Mouse (Mus musculus): ENCODE measurements around the gene Nup155.
A peak's percentile ranks its signal among the peaks of the same experiment; 100 is the strongest.
"Not testable (repeated sequence)": the region's sequence is repeated elsewhere in the genome, so short reads cannot be mapped to it uniquely, and the experiment has no call there.

The Nup155 gene

GRCm38 (mm10) chr15:8108966-8109743 lies at the start of gene Nup155:
Nup155 (plus strand) TSS chr15:8109273.
- DNase-seq = peak; percentile 84

DNA sequence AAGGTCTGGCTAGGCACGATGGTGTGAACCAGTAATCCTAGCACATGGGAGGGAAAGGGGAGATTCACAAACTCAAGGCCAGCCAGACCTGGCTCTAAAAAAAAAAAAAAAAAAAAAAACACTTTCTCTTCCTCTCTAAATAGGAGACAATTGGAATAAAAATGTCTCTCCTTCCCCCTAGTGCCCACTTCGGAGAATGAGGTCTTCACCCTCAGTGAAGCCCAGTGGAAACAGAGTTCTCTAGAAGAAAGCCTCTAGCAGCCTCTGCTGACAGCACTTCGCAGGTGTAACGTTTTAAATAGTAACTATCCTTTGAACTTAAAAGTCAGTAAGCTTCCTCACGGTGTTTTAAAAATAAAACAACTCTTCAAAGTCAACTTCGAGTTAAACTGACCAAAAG lies 43.9 kb upstream of the Nup155 start:
- DNase-seq = no peak

- DNase-seq = not testable (repeated sequence)
Measured at GRCm38 (mm10) chr15:8073159-8073558, 35.9 kb upstream of the Nup155 start.

DNA sequence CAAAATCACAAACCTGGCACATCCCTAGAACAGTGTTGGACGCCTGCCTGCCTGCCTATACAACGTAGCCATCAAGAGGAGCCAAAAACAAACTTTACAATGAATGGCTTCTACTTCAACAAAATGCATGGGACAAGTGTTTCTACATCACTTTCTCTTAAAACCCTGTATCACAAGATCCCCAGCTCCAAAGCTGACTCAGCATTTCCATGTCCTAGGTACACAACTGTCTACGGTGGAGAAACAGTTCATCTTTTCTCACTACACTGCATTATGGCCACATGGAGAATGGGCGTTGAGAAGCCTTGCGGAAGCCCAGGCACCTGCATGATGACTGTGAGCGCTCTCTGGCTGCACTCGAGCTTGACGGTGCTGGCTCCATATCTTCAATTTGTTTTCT lies 26.9 kb upstream of the Nup155 start:
- no peak for DNase-seq

GRCm38 (mm10) chr15:8087293-8087692 lies 21.8 kb upstream of the Nup155 start:
- DNase-seq = no peak

GRCm38 (mm10) chr15:8088715-8089114 lies 20.4 kb upstream of the Nup155 start:
- DNase-seq = no peak

DNA sequence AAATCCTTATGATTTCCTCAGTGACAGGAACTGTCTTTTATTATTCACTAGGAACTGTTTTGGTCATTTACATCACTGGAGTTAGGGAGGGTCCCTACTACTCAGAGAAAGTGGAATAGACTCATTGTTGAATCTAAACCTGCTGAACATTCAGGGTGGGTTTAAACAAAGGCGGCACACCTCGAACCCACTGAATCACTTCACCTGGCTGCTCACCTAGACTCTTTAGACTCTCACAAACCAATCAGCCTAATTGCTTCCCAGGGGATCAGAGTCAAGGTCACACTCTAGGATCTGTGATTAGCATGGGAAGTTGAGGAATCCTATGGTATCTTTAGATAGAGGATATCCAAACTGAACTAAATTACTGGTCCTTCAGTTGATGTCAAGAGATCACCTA lies 18.4 kb upstream of the Nup155 start:
- DNase-seq = no peak

GRCm38 (mm10) chr15:8092668-8093067 lies 16.4 kb upstream of the Nup155 start:
- DNase-seq = not testable (repeated sequence)

DNA sequence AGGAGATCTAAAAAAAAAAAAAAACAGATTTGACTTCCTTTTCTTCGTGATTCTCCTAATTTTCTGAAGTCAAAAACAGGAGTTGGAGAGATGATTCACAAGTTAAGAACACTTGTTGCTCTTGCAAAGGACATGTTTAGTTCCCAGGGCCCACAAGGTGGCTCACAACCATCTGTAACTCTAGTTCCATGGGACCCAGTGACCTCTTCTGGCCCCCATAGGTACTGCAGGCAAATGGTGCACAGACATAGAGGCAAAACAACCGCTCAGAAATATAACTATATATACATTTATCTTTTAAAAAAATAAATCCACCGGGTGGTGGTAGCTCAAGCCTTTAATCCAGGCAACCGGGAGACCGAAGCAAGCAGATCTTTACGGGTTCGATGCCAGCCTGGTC lies 11.2 kb upstream of the Nup155 start:
- peak; percentile 83 for DNase-seq

GRCm38 (mm10) chr15:8098774-8099749 lies 10.0 kb upstream of the Nup155 start, which contains the start of gene Wdr70:
Wdr70 (minus strand) TSS chr15:8099209.
- DNase-seq = peak; percentile 97

- not testable (repeated sequence) for DNase-seq
Measured at GRCm38 (mm10) chr15:8101975-8102542, 7.0 kb upstream of the Nup155 start.

DNA sequence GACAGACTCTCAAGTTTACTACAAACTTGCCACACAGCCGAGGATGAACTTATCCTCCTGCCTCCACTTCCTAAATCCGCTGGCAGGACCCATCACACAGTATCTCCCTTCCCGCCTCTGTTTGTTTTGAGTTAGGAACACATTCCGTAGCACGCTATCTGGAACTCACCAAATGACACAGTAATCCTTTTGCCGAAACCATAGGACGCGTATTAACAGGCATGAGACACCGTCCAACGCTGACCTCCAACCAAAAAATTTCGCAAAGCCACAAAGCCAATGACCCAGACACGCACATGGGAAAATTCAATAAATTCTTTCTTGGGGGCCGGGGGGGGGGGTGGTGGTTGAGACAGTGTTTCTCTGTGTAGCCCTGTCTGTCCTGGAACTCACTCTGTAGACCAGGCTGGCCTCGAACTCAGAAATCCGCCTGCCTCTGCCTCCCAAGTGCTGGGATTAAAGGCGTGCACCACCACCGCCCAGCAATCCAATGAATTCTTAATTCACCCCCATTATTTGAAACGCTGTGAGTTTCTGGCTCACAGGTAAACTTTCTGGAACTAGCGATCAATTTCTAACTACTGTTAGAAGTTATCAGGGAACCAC lies 610 bp upstream of the Nup155 start:
- DNase-seq = no peak

DNA sequence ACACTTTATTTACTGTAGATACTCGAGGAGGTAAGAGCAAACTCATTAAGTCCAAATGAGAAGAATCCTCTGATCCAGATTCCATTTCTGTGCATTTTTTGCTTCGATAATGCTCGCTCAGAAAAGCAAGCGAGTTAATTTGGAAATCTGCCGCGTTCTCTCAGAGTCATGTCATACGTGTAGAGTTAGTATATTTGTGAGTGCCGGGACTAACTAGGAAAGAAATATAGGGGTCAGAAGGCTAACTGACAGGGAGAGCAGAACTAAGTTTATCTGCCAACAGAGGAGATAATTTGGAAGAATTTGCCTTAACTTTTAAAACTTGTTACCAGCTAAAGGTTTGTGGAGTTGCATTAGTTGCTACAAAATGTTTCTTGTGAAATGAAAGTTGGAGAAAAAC lies 709 bp downstream of the Nup155 start:
- no peak for DNase-seq

- no peak for DNase-seq
Measured at GRCm38 (mm10) chr15:8129281-8129680, 20.2 kb downstream of the Nup155 start.

DNA sequence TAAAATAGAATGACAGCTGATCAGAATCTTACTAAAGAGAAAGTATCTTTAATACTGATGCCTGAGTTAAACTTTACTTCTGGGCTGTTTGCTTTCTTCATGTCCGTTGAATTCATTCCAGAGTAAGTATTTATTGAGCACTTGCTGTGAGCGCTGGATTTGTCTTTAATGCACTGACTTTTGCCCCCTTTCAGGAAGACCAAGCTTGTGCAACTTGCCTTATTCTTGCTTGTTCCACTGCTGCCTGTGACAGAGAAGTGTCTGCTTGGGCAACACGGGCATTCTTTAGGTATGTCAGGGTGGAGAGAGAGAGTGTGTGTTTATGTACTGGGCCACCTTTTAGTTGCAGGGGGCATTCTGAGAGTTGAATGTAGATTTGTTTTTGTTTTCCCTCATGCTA lies 22.2 kb downstream of the Nup155 start:
- DNase-seq = no peak

- no peak for DNase-seq
Measured at GRCm38 (mm10) chr15:8131761-8132160, 22.7 kb downstream of the Nup155 start.

DNA sequence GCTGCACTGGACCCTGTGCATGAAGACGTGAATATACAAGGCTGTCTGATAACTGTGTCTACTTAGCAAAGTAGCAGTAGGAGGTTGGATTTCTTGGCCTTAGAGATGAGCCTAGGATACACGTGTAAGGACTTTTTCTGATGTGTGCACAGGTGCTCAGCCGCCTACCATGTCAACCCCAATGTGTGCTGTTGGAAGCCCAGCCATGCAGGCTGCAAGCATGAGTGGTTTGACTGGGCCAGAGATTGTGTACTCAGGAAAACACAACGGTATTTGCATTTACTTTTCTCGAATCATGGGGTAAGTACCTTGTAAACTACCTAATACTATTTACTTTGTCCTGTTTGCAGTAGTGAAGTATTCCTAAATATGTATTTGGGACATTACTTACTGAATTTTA lies 26.5 kb downstream of the Nup155 start:
- no peak for DNase-seq

- no peak for DNase-seq
Measured at GRCm38 (mm10) chr15:8161841-8162240, 52.8 kb downstream of the Nup155 start.

DNA sequence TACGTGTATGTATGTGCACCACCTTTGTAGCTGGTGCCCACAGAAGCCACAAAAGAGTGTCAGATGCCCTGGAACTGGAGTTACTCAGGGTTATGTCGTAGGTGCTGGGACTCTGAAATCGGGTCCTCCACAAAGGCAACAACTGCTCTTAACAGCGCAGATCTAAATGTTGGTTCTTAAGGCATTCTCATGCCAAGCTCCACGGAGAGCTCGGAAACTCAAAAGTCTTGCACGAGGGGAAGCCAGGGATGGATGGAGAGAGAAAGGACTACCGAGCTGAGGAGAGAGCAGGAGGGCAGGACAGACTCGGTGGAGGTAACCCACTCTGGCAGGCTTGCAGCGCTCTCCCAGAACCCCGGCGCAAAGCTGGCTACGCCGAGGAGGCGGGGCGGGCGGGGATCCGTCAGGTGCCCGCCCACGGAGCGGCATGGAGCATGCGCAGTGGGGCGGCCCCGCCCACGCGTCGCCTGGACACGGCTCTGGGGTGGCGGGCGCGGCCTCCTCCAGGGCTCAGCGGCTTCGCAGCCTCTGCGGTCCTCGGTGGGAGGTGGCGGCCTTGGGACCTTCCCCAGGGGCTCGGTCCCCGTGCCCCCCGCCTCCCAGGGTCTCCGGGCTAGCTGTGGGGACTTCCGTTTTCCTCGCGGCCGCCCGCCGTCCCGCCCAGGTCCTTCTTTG lies 59.7 kb downstream of the Nup155 start, which contains the start of gene Cplane1:
Cplane1 (plus strand) TSS at position 516 of the 675 bp plus-strand sequence.
- peak; percentile 95 for DNase-seq

DNA sequence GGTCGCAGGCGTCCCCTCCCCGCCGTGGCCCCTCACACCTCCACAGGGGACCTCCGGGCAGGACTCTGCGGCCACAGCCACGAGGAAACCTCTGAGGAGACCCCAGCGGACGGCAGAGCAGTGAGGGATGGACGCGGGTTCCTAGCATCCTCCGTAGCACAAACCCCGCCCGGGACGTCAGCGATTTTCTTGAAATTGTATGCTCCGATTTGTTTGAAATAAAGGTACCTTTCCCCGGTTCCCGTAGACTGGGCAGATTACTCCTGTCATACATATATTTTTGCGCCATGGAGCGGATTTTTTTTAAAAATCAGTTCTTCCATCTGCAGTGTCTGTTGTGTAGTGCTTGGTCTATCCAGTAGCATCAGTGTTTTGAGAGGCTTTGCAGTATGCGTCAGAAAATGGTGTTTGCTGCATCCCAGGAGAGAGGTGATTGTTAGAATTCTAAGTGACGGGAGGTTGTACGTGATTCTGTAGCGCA lies 60.2 kb downstream of the Nup155 start:
- DNase-seq = no peak

- DNase-seq = no peak
Measured at GRCm38 (mm10) chr15:8189563-8189962, 80.5 kb downstream of the Nup155 start.

DNA sequence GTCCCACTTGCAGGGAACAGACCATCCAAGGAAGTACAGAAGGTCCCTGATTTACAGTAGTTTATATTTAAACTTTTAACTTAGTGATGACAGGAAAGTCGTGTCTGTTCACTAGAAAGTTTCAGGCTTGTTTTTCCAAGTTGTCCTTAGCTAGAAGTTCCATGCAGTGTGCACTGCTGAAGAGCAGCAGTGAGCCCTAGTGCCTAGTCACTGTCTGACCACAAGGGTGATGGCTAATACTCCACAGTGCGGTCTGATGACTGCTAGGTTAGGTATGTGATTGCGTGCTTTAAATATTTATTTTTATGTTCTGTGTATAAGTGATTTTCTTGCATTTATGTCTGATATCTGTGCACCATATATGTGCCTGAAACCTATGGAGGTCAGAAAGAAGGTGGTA lies 81.4 kb downstream of the Nup155 start:
- DNase-seq = no peak
